Mouse (Mus musculus): ENCODE results near the gene Fxyd1.

The Fxyd1 gene

DNA sequence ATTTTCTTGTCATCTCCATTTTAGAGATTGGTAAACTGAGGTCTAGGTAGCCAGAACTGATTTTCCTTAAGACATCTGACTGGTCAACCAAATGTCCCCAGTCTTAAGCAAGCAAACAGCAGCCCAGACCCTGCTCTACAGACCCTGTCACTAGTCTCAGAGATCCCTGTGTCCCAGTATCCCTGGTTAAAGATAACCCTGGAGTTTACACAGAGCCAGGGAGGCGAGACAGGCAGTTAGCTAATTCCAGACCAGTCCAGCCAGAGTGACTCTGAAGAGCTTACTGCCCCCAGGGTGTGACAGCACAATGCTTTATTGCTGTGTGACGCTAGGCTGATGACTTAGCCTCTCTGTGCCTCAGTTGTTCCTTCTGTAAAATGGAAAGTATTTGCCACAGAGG lies at the start of gene Fxyd1:
Gene Fxyd1 (minus strand): TSS at position 129 of the 400 bp plus-strand sequence.
- no peak for DNase-seq (ENCODE audit: extremely low read depth, low read depth, low spot score)

DNA sequence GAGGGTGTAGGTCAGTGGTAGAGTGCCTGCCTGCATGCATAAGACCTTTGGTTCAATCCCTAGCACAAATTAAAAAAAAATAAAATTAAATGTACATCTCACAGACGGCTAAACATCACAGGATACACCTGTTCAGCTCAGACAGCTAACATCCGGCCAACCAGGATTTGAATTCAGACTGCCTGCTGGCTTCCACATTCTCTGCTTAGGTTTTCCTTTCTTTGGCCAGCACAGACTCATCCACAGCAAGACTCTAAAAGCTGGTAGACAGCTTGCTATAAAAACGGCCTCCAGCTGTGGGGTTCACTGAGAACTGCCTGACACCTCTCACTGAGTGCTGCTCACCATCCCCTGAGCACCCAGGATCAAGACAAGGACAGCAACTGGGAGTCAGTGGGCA lies 49.2 kb upstream of the Fxyd1 start:
- no peak for DNase-seq (ENCODE audit: extremely low read depth, low read depth, low spot score)

- DNase-seq (ENCODE audit: extremely low read depth, low read depth, low spot score), result no peak
Measured at GRCm38 (mm10) chr7:31105061-31105768, 48.2 kb upstream of the Fxyd1 start.

GRCm38 (mm10) chr7:31100786-31101185 lies 43.8 kb upstream of the Fxyd1 start:
- DNase-seq (ENCODE audit: extremely low read depth, low read depth, low spot score), result no peak

GRCm38 (mm10) chr7:31099612-31099982 lies 42.6 kb upstream of the Fxyd1 start:
- no peak for DNase-seq (ENCODE audit: extremely low read depth, low read depth, low spot score)

DNA sequence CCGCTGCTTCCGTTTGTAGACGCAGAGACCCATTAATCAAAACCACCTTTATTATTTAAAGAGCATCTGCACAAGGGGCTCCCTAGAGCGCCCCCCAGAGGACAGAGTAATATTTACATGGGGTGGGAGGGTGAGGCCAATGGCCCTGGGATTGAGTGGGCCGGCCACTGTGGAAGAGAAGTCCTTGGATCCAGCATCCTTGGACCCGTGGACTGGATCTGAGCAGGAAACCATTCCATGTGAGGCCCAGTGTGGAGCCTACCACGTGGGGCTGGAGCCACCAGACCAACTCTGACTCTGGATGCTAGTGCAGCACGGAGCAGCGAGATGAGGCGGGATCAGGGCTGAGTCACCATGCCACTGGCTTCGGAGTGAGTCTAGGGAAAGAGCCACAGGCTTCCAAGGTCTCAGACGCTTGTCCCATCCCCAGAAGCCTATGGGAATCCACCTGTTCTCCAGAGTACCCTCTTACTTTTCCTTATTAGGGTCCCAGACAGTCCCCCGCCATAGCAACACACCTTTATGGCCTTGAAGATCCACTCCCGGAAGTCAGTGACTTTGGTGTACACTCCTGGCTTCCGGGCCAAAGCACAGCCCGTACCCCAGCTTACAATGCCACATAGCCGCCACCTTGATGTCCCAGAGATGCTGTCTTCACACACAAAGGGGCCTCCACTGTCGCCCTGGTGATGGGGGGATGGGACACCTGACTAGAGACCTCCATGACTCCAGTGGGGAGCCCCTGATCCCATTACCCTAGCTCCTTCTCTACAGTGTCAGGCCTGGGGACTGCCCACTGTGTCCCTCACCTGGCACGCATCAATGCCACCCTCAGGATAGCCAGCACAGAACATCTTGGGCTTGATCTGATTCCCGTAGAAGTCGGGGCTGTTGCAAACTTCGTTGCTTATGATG lies 42.0 kb upstream of the Fxyd1 start:
- DNase-seq (ENCODE audit: extremely low read depth, low read depth, low spot score), result no peak

DNA sequence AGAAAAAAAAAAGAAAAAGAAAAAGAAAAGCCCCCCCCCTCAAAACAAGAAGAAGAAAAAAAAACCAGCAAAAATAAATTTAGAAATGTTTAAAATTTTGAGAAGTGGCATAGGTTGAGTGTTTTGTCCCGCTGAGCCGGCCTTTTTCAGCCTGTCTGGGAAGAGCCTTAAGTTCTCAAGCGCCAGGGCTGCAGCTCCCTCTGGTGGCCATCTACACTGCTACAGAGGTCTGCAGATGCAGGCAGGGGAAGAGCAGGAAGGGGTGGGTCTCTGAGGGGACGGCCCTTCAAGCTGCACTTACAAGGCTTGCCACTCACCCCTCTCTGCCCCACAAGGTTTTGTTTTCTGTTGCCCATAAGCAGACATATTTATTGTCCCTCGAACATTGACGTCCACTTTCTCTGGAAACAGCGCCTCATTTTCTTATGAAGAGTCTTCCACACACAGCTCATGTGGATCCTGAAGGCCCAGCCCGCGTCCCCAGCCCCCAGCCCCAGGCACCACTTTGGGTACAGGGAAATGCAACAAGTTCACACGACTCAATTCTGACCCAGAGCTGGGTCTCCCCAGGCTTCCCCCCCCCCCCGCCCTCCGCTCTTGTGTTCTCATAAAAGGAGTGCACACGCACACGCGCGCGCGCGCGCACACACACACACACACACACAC lies 40.7 kb upstream of the Fxyd1 start:
- no peak for DNase-seq (ENCODE audit: extremely low read depth, low read depth, low spot score)

GRCm38 (mm10) chr7:31096892-31097564 lies 40.0 kb upstream of the Fxyd1 start:
- DNase-seq (ENCODE audit: extremely low read depth, low read depth, low spot score), result no peak

DNA sequence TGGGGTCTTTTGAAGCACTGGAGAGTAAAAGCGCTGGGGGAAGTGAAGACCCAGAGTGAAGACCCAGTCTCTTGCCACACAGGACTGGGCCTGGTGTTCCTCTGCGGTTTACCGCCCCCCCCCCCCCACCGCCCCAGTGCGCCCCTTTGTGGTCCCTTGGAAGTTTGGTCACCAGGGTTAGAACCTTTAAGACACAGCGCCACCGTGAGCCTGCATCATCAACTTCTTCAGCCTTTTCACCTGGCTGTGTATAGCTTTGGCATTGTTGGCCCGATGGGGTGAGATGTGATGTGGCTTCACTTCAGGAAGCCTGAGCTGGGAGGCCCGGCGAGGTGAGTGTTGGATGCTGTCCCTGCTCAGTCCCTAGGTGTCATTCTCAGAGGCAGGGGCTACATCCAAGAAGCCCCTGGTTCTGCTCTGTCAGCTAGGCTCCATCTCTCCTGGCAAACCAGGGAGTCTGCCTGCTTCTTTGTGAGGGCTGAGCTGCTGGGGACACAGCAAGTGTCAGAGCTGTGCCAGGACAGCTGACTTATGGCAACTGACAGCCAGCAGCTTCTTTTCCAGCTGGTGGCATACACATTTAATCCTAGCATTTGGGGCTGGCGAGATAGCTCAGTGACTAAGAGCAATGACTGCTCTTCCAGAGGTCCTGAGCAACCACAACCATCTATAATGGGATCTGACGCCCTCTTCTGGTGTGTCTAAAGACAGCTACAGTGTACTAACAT lies 37.9 kb upstream of the Fxyd1 start:
- DNase-seq (ENCODE audit: extremely low read depth, low read depth, low spot score), result no peak

GRCm38 (mm10) chr7:31089721-31090120 lies 32.7 kb upstream of the Fxyd1 start:
- DNase-seq (ENCODE audit: extremely low read depth, low read depth, low spot score), result no peak

GRCm38 (mm10) chr7:31088206-31088605 lies 31.2 kb upstream of the Fxyd1 start:
- no peak for DNase-seq (ENCODE audit: extremely low read depth, low read depth, low spot score)

- no peak for DNase-seq (ENCODE audit: extremely low read depth, low read depth, low spot score)
Measured at GRCm38 (mm10) chr7:31087262-31087661, 30.3 kb upstream of the Fxyd1 start.

GRCm38 (mm10) chr7:31086175-31086755 lies 29.3 kb upstream of the Fxyd1 start:
- no peak for DNase-seq (ENCODE audit: extremely low read depth, low read depth, low spot score)

- DNase-seq (ENCODE audit: extremely low read depth, low read depth, low spot score), result no peak
Measured at GRCm38 (mm10) chr7:31085171-31085570, 28.2 kb upstream of the Fxyd1 start.

DNA sequence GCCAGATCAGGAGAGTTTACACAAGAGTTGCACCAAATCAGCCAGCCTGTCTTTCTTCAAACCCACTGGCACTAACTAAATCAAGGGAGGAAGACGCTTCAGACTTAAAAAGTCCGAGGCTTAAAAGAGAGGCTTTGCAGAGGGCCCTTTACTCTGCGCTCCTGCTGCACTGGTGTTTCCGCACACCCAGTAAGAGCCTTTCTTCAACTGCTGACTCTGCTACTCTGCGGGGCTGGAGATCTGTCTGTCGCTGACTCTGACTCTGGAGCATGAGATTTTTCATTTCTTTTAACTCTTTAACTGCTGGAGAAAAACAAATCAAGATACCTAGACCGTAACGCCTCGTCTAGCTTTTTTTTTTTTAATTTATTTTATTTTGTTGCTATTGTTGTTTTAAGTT lies 27.1 kb upstream of the Fxyd1 start:
- DNase-seq (ENCODE audit: extremely low read depth, low read depth, low spot score), result no peak

GRCm38 (mm10) chr7:31082831-31083588 lies 26.0 kb upstream of the Fxyd1 start:
- no peak for DNase-seq (ENCODE audit: extremely low read depth, low read depth, low spot score)

DNA sequence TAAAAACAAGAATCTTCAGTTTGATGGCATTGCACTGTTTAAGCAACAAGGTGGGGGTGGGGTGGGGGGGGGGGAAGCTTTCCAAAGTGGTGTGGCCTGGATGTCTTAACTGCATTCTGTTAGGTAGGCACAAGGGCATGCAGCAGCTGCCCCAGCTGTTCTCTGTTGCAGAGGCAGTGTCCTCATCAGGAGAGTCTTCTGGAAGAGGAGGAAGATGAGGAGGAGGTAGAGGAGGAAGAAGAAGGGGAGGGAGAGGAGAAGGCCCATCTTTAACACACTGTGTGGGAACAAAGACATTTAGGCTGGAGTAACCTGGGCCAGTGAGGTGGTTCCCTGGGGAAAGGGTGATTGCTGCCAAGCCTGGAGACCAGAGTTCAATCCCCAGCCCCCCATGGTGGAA lies 25.1 kb upstream of the Fxyd1 start:
- no peak for DNase-seq (ENCODE audit: extremely low read depth, low read depth, low spot score)

- no peak for DNase-seq (ENCODE audit: extremely low read depth, low read depth, low spot score)
Measured at GRCm38 (mm10) chr7:31081106-31081505, 24.1 kb upstream of the Fxyd1 start.

GRCm38 (mm10) chr7:31080611-31081010 lies 23.6 kb upstream of the Fxyd1 start:
- DNase-seq (ENCODE audit: extremely low read depth, low read depth, low spot score), result no peak

Measured in fat pad, adult 2 months (tissue).